Mouse (Mus musculus): ENCODE data around the gene Slc22a2.
A peak's percentile ranks its signal among the peaks of the same experiment; 100 is the strongest.
"Not testable (repeated sequence)": the region's sequence is repeated elsewhere in the genome, so short reads cannot be mapped to it uniquely, and the experiment has no call there.

The Slc22a2 gene

DNA sequence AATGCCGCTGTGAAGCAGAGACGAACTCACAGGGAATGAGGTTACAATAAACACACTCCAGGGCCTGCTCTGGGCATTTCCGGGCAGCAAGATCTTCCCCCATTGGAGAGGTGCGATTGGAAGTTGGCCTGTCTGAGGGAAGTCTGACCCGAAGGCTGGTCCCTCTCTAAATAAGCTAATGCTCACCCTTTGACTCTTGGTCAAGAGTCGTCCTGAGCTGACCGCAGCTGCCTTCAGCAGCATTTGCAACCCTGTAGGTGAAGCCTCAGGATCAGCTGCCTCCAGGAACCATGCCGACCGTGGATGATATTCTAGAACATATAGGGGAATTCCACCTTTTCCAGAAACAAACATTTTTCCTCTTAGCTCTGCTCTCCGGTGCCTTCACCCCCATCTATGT lies at the start of gene Slc22a2:
Gene Slc22a2, plus strand, starts transcription at position 142 of the 400 bp plus-strand sequence.
- no peak for DNase-seq

DNA sequence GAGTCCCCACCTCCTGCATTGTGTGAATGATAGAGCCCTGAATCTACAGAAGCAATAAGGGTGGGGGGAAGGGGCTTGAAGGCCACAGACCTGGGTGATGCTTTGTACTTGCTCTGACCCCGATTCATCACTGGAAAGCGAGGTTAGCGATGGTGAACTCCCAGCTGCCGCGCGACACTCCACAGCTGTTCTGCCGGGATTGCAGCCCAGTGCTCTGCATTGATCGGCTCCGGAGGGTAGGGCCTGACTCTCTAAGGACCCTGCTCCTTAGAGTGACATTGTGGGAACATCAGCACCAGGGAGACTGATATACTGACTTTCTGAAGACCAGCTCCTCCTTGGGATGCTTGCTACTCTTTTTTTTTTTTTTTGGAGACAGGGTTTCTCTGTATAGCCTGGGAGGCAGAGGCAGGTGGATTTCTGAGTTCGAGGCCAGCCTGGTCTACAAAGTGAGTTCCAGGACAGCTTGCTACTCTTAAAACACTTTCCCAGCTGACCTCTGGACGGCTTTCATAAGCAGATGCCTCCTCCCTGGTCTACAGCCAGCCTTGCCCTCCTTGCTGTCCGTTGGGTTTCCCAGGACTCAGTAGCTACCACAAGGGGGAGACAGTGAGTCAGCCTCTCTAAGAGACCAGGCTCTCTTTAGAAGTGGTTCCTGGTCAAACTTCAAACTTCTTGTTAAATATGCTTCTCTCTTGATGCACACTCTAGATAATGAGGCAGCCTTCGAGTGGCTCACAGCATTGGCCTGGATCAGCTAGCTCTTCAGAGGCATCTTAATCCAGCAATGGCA lies 49.4 kb upstream of the Slc22a2 start:
- DNase-seq: peak; percentile 16 to 25

DNA sequence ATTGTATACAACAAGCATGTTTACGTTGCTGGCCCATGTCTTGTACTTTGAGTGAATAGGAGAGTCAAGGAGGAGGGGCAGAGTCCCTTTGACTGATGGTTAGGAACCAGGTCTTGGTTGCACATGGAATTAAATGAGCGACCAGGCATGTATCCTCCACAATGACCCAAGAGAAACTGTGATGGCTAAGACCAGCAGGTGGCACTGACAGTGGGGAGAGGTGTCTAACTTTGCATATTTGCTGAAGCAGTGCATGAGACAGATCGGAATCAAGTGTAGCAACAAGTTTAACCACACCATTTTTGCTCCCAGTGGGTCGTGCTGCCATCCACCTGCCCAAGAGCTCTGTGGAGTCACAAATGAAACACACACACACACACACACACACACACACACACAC lies 21.7 kb upstream of the Slc22a2 start:
- DNase-seq: no peak

DNA sequence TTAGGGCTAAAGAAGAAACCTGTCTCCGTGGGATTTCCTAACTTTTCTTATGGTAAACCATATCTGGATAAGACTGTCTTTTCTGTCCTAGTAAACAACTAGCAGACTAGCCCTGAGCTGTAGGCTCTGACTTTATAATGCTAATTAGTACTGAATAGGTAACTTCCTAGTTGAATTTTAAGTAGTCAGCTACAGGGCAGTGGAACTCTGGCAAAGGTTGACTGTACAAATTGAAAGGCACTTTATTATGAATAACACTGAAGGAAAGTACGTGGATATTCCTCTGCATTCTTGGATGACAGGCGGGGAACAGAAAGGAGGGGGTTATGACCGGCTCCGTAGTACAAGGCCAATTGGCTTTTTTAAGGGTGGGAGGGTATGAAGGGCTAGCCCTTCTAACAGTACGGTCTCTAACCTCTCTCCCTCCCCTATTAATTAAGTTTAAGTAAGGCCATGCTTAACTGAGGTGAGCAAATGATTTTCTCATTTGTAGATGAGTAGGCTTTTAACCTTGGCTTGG lies 19.4 kb upstream of the Slc22a2 start:
- DNase-seq: not testable (repeated sequence)

DNA sequence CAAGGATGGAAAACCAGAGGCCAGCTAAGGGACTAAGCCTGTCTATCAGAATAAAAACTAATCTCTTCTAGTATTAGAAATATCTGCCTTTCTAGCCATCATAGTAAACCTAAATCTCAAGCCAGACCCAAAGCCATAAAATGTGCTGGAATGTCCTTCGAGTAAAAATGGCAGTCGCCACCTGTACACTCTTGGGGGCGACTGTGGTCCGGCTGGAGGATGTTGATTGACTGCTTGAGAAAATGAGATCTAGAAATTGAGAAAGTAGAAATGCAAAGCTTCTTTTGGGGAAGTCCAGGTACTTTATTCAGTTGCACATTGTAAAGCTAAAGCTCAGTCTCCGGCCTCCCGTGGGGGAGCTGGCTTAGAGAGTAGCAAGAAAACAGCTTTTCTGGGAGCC lies 18.5 kb upstream of the Slc22a2 start:
- no peak for DNase-seq

DNA sequence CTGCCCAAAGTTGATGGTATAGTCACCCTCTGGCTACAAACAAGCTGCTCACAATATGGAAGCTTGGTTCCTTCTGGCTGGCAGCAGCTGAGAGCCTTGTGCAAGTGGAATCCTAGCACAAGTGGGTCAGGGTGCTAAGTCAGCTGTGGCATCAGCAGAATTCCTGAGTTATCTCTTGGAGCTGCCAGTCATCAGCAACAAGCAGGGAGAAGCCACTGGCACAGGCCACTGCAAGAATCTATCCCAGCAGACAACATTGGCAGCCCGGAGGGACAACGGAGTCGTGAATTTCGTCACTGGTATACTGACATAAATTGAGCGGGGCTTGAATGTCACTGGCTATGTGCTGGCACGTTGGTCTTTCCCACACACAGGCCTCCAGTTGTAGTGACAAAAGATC lies 12.6 kb upstream of the Slc22a2 start:
- DNase-seq: no peak

DNA sequence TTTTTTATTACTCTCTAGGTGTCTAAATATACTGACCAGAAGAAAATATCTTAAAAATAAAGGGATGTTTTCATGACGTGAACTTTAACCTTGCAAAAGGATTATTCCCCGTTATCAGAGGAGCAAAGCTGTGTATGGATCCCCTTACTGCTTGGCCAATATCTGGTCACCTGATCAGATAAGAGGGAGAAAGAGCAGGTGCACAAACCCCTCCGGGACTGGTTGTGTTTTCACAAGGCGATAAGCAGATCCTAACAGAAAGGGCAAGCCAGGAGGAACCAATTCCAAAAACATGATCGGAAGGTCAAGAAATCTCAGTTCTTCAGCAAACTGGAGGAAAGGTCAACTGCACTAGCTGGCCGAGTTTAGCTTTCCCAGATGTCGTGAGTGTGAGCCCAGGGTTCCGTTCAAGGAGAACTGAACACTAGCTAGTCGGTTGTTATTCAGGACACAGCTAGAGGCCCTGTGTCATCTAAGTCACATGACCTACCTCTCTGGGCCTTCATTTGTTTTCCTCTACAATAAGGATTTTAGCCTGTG lies 11.9 kb upstream of the Slc22a2 start:
- DNase-seq: no peak

DNA sequence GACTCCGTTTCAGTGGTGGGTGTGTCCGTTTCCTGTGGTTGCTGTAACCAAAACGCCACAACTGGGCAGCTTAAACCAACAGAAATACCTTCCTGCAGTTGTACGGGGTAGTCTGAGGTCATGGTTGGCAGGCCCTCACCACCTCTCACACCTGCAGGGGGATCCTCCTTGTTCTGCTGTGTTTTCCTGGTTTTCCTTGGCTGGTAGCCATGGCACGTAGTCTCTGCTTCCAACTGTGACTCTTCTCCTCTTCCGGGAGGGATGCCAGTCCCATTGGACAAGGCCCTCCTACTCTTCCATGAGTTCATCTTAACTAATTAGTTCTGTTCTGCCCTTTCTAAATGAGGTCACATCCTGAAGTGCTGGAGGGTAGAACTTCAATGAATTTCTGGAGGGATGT lies 8.5 kb upstream of the Slc22a2 start:
- no peak for DNase-seq

DNA sequence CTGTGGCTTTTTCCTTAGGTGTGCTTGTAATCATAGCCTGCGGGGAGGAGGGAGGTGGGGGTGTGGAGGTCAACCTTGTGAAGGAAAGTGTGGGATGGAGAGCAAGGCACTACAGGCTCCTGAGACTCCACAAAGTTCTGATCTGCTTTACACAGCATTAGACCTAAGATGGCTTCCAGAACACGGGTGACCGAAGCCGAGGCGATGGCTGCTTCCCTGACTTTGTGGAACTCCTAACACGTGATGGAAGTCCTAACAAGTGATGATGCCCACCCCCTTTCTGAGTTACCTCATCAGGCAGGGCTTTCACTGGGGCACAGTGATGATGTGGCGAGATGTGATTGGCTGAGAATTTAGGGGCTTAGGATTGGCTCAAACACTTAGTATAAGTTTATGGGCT lies 6.8 kb upstream of the Slc22a2 start:
- DNase-seq: no peak

DNA sequence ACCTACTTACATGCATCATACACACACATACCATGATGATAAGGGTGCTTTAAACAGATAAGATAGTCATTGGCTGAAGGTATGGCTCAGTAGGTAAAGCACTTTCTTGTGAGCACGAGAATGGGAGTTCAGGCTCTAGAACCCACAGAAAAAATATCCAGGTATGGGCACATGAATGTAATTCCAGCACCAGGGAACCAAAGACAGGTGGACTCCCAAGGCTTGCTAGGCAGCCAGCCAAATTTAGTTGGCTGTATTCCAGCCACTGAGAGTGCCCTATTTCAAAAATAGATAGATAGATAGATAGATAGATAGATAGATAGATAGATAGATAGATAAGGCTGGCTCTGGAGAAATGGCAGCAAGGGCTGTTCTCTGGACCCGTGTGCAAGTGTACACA lies 1.4 kb downstream of the Slc22a2 start:
- no peak for DNase-seq

DNA sequence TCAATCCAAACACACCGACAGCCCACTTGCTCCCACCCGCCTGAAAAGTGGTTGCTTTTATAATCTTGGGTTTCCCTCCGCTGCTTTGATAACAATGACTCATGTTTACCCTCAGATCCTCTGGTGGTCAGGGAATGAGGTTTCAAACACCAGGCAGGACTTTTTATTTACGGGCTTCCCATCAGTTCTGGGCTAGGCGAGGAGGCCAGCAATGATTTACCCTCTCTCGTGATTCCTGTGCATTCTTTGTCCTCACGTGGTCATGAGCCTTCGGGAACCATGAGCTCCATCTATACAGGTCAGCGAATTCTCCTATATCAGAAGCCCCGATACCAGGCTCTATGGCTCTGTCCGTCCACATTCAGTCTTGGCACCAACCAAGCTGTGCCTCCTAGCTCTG lies 3.0 kb downstream of the Slc22a2 start:
- DNase-seq: no peak

DNA sequence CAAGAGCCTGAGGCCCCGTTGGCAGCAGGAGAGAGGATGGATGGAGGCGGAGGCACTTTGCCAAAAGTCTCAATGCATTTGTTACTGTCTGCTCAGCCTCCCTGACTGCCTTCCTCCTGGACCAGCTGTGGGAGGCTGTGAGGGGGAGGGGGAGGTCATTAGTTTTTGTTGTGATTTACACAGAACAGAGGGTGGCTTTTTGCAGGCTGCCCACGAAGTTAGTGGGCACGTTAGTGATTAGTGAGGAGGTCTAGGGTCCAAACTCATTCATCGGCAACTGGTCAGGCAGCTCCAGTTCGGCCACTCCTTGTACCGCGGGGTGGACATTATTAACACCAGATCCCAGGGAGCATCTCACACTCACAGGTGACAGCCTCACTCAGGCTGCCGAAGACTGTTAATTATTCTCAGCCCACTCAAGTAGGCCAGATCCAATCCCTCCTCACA lies 4.9 kb downstream of the Slc22a2 start:
- DNase-seq: no peak

DNA sequence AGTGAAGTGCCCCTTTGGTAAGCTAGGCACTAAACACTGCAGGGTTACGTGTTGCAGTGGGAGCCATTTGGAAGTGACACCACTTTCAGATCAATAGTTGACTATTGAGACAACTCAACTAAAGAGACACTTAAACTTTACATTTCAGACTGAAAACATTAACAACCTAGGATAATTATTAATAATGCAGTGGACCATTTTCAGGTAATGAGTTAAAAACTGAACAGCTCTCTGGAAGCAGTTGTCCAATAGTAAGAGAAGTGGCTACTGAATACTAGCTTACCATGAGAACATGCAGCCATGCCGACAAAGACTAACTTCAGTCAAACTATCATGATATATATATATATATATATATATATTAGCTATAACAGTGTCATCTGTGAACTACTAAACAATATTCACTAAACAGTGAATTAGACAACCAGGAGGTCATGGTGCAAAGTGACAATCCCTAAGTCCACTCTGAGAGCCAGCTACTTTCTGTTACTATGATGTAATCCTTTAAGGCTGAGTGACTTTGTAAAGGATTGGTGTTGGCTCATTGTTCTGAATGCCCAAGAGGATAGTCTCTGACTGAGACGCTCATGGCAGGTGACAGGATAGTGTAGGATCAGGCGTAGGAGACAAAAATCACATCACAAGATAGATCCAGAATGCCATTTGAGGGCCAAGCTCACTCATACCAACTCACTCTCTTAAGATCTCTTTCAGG lies 7.1 kb downstream of the Slc22a2 start:
- DNase-seq: no peak

DNA sequence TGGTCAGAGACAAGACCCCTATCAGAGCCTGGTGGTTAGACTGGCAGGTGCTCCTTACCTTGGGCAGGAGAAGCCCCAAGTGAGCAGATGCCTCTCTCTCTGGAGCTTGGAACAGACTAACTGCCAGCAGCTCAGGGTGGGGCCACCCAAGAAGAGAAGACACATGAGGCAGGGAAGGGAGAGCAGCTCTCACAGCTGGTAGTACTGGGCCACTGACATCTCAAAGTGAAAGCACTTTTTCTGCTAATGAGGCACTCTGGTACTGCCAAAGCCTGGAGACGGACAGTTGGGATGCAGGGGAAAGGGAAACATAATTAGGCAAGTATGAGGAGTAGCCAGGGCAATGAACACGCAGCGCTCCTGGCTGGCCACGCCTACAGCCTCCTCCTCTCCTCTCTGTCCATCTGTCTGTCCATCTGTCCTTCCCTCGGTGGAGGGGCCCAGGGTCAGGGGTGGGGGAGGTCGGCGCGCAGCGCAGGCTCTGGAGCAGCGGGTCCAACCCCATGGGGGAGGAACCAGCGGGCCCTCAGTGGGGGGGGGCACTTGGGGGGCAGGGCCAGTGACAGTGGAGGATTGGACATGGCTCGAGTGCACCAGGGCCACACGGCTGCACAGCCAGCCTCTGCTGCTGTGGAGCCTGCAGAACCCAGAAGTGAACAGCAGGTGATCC lies 12.0 kb downstream of the Slc22a2 start:
- DNase-seq: no peak

DNA sequence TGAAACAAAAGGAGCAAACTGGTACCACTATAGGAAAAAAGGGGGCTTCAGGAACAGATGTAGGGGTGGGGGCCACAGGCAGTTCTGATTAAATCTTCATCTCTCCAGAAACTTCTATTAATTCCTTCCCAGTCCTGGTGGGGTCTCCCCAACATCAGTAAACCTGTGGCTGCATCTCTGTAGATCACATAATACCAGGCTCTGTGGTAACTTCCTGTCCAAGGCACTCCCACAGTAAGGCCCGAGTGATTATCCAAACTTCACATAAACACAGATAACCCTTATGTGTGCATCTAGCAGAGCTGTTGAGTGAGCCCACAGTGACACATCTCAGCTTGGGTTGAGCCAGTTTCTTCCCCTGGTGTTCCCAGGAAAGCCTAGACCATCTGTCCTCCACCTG lies 22.7 kb downstream of the Slc22a2 start:
- no peak for DNase-seq

DNA sequence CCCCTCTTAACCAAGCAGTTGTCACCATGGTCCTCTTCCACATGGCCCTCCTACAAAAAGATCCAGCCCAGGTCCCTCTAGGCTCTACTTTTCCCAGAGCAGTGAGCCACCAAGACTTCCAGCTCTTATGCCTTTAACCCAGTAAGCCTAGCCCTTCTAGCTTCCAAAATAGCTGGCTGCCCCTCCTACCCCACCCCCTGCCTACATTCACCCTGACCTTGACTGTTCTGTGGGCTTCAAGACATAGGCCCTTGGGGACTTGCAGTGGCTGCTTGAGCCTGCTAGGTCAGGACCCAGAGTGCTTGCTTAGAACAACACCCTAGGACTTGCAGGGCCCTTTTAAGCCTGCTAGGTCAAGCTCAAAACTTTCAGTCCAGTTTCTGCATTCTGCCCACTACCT lies 23.3 kb downstream of the Slc22a2 start:
- no peak for DNase-seq

DNA sequence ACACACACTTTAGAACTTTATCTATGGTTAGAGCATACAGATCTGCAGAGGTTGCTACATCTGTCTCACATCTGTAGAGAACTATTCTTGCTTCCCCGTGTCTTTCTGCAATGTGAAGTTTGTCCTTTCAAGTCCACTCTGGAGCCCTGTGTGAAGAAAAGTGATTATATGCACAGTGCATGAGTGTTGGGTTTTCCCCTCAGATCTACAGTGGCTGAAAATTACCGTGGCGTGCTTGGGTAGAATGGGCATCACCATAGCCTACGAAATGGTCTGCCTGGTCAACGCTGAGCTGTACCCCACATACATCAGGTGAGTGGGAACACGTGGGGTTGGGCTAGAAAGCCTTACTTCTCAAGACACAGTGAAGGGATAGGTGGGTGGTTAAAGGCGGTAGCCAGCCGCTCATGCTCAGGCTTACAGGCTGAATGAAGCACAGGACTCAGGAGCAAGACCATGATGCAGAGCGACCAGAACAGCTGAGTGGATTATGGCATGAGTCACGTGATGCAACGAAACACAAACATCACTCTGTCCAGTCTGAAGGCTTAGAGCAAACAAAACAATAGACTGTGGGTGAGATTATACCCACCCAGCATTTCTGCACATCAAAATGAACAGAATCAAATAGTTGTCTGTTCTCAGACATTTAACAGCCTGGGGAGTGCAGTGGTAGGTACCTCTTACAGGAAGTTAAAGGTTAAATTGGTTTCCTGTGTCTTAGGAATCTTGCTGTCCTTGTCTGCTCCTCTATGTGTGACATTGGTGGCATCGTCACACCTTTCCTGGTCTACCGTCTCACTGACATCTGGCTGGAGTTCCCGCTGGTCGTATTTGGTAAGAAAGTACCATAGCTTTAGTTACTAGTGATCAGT lies 30.8 kb downstream of the Slc22a2 start:
- no peak for DNase-seq

DNA sequence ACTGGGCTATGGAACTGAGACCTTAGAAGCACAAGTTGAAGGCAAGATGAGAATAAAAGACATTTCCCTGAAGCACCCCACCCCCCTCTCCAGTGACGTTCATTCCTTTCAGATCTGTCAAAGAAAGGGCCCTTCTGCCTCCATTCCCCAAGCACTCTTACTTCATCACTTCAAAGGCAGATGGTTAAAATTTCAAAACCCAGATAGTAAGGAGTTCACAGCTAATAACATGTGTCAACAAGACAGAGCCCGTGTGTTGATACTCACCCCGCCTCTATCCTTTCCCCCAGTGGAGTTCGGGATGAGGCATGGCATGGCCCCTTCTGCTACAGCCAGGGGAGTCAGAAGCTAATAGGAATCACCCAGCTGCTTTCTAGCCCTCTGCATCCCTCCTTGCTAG lies 31.5 kb downstream of the Slc22a2 start:
- no peak for DNase-seq

DNA sequence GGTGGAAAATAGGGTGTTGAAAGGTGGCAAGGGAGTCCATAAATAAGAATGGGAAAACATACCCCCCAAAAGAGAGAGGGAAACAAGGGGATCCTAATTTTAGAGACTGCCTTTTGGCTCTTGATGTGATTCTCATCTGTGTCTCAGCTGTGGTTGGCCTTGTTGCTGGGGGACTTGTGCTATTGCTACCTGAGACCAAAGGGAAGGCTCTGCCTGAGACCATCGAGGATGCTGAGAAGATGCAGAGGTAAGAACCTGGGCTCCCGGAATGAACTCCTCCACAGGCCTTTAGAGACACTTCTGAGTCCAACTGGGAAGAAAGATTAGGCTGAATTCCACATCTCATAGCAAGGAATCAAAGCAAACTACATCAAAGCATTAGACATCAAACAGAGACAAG lies 35.7 kb downstream of the Slc22a2 start:
- no peak for DNase-seq

DNA sequence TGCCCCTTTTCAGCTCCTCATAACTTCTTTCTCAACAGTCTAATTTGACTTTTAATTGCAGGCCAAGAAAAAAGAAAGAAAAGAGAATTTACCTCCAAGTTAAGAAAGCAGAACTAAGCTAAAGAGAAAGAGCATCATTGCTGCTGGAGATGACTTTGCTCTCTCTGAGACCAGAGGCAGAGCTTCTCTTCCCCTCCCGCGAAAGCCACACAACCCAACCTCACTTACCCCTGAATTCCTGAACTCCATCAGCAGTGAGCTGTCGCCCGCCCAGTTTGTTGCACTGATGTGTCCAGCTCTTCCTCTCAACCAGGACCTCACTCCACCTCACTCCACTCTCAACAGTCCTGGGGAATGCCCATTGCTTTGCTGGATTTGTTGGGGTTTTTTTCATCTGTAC lies 44.1 kb downstream of the Slc22a2 start:
- no peak for DNase-seq

DNA sequence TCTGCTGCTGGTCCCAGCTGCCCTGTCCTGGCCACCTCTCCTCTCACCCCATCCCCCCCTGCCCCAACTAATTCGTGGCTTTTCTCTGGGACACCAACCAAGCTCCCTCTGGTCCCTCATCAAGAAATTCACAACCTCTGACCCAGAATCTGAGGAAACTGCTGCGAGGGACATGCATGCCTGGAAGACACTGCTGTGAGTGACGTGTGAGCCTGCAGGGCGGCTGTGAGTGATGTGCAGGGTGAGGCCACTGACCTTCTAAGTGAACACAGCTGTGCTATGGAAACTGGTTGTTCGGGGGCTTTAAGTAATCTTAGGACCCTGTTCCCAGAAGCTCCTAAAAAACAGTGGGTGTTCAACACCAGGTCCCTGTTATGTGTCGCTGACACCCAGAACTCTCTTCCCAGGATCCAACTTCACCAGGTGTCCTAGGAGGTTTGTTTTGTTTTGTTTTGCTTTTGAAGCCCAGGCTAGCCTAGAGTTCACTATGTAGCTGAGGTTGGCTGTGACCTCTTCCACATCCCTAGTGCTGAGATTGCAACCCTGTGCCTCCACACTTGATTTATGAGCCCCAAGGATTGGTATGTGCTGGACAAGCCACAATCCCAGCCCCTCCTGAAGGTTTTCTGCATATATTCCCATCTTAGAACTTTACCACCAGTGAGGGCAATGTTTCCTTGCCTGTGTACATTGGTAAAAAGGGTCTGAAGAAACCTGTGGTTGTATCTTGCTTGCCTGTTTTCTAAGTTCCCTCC lies 47.2 kb downstream of the Slc22a2 start:
- DNase-seq: no peak
